Mouse (Mus musculus): Measurements from ENCODE around the gene Phf6.
"Not testable (repeated sequence)": the region's sequence is repeated elsewhere in the genome, so short reads cannot be mapped to it uniquely, and the experiment has no call there.

Gene Phf6

GRCm38 (mm10) chrX:52981378-52981777 is 69.3 kb downstream of the Phf6 start:
- DNase-seq, result no peak

GRCm38 (mm10) chrX:52987905-52988783 is 76.1 kb downstream of the Phf6 start, which contains the start of gene Hprt:
Hprt (plus strand) TSS chrX:52988137.
- DNase-seq, result peak; percentile 79

- DNase-seq, result not testable (repeated sequence)
Observed at GRCm38 (mm10) chrX:52994726-52995125, 82.7 kb downstream of the Phf6 start.

GRCm38 (mm10) chrX:53004887-53005286 is 92.8 kb downstream of the Phf6 start:
- not testable (repeated sequence) for DNase-seq

GRCm38 (mm10) chrX:53006062-53006461 is 94.0 kb downstream of the Phf6 start:
- no peak for DNase-seq
